In the genomic region with DNA sequence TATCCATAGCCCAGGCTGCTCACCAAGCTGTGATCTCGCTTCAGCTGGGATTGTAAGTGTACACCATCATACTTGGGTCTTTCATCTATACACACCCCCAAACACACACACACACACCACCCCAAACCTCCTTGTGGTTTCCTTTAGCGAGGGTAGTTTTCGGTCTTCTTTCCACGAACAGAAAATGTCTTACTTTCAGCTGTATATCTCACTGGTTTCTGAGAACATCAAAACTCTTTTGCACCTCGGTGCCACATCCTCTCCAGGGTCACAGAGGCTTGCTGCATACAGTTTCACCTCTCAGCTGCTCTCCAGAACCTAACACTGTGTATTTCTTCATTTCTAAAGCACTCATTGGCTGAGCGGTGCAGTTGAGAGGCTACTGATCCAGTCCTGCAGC, we compare ENCODE assay signal across 19 mouse cellular contexts. TPM values are rescaled to one million over a fixed set of nuclear protein-coding genes. Genes with fewer than 3 reads are reported as not detected.
A peak's percentile ranks its signal among the peaks of the same experiment; 100 is the strongest.
DNase-seq lines count a peak whose midpoint lies in the region; ATAC-seq and TF ChIP-seq lines count a peak whose summit lies in the region.
"Had no signal": no experiment of that assay in that cellular context is flagged by ENCODE, and none has a peak within 500 bp of the region (broad histone marks: within the 10 kb centered on the region; RNA-seq: fewer than 3 reads in every experiment).

No protein-coding gene starts in this region.

- H3K4me3 ChIP-seq in thymus, adult 2 months (ENCODE audit: control insufficient read depth, insufficient read depth, low read length) = no peak overlapping the region
- H3K4me3 ChIP-seq in intestine, postnatal 0 days (ENCODE audit: low read depth, low read length) = no peak overlapping the region
- no peak overlapping the region for H3K4me3 ChIP-seq in midbrain, embryonic 10.5 days
- H3K4me3 ChIP-seq: forebrain, embryonic 13.5 days; heart, embryonic 10.5 days; midbrain, embryonic 13.5 days had no signal

- no peak overlapping the region for H3K9ac ChIP-seq in intestine, postnatal 0 days (ENCODE audit: low read depth, low read length)
- H3K9ac ChIP-seq: forebrain, embryonic 13.5 days; midbrain, embryonic 13.5 days had no signal

- no peak overlapping the region for H3K4me2 ChIP-seq in intestine, postnatal 0 days (replicated peaks; ENCODE audit: low read depth)
- H3K4me2 ChIP-seq: forebrain, embryonic 13.5 days; midbrain, embryonic 13.5 days had no signal

- peak overlapping the region; percentile 100 for H3K27ac ChIP-seq in thymus, adult 2 months (ENCODE audit: control insufficient read depth, insufficient read depth, low read length)
- no peak overlapping the region for H3K27ac ChIP-seq in intestine, postnatal 0 days (ENCODE audit: low read depth, low read length)
- no peak overlapping the region for H3K27ac ChIP-seq in midbrain, embryonic 10.5 days (replicated peaks)
- H3K27ac ChIP-seq: forebrain, embryonic 13.5 days; heart, embryonic 10.5 days; midbrain, embryonic 13.5 days had no signal

- no peaks in the 10 kb centered on the region for H3K36me3 ChIP-seq in thymus, adult 2 months (ENCODE audit: control insufficient read depth, insufficient read depth, low read length)
- no peaks in the 10 kb centered on the region for H3K36me3 ChIP-seq in intestine, postnatal 0 days (ENCODE audit: control insufficient read depth, insufficient read depth)
- H3K36me3 ChIP-seq in midbrain, embryonic 10.5 days = no peaks in the 10 kb centered on the region
- H3K36me3 ChIP-seq: heart, embryonic 10.5 days; midbrain, embryonic 13.5 days had no signal

- peak; percentile 88 for ATAC-seq in inflammation-experienced regulatory T-cells, adult 6 months
- no peak for ATAC-seq in intestine, postnatal 0 days
- ATAC-seq: forebrain, embryonic 13.5 days; hindbrain, embryonic 16.5 days; midbrain, embryonic 13.5 days had no signal

- TF ChIP-seq POLR2A in thymus, adult 2 months (IDR thresholded peaks at IDR 0.05; ENCODE audit: control insufficient read depth, extremely low read depth, insufficient read depth, low read length, poor library complexity) = no peak

- H3K9me3 ChIP-seq in intestine, postnatal 0 days (ENCODE audit: control insufficient read depth) = no peaks in the 10 kb centered on the region
- no peaks in the 10 kb centered on the region for H3K9me3 ChIP-seq in midbrain, embryonic 10.5 days (replicated peaks)
- H3K9me3 ChIP-seq: forebrain, embryonic 13.5 days; heart, embryonic 10.5 days; midbrain, embryonic 13.5 days had no signal

- DNase-seq in spleen, postnatal 36 days (ENCODE audit: low spot score in 2 of 2) = peak; percentile 49 to 54
- DNase-seq in spleen, postnatal 10 days (ENCODE audit: low spot score in 2 of 2) = no peak
- DNase-seq in thymus, adult 2 months = peak; percentile 69
- no peak for DNase-seq in left cerebral cortex, adult 9 months (ENCODE audit: low spot score in 2 of 2)
- no peak for DNase-seq in midbrain, embryonic 10.5 days (ENCODE audit: low spot score)
- DNase-seq: adrenal gland, postnatal 14 days; cerebellum, adult 18-20 months; cerebellum, postnatal 36 days; gastrocnemius, postnatal 36 days; kidney, adult 2 months; kidney, postnatal 25 days; lung, adult 18-20 months; right cerebral cortex, postnatal 25 days had no signal

- 3% methylated on average over 6 of the region's 6 CpGs for WGBS in thymus, adult 2 months
- WGBS in intestine, postnatal 0 days = 77% methylated on average over 6 of the region's 6 CpGs
- WGBS in midbrain, embryonic 10.5 days = 88% methylated on average over 6 of the region's 6 CpGs

- no peaks in the 10 kb centered on the region for H3K27me3 ChIP-seq in thymus, adult 2 months (ENCODE audit: control insufficient read depth, insufficient read depth, low read length)
- H3K27me3 ChIP-seq in intestine, postnatal 0 days (replicated peaks; ENCODE audit: control insufficient read depth, insufficient read depth, low read length) = no peaks in the 10 kb centered on the region
- no peaks in the 10 kb centered on the region for H3K27me3 ChIP-seq in midbrain, embryonic 10.5 days (ENCODE audit: low read depth, poor library complexity, severe bottlenecking)
- H3K27me3 ChIP-seq: forebrain, embryonic 13.5 days; midbrain, embryonic 13.5 days had no signal

- peaks cover 64% of the 10 kb centered on the region for H3K4me1 ChIP-seq in thymus, adult 2 months (replicated peaks; ENCODE audit: control insufficient read depth, insufficient read depth, low read length)
- no peaks in the 10 kb centered on the region for H3K4me1 ChIP-seq in intestine, postnatal 0 days (replicated peaks; ENCODE audit: control insufficient read depth, insufficient read depth, low read length)
- H3K4me1 ChIP-seq in midbrain, embryonic 10.5 days = no peaks in the 10 kb centered on the region
- H3K4me1 ChIP-seq: forebrain, embryonic 13.5 days; midbrain, embryonic 13.5 days had no signal

- TF ChIP-seq CTCF in thymus, adult 2 months (IDR thresholded peaks at IDR 0.05; ENCODE audit: borderline replicate concordance, control insufficient read depth, extremely low read depth, insufficient read depth, low read length, poor library complexity) = no peak
- no peak for TF ChIP-seq CTCF in intestine, postnatal 0 days (IDR thresholded peaks at IDR 0.05; ENCODE audit: low read depth)

RNA-seq across cellular contexts. Expression of a gene that starts 20.6 kb away (rescaled TPM):
- 100 to 1,000 TPM; 122 to 208 (median 189) TPM for polyA plus RNA-seq in inflammation-experienced regulatory T-cells, adult 6 months (2017; shearing (Covaris generic))
- polyA plus RNA-seq in thymus, adult 2 months (2012; rRNA removed) = 56.8 and 57.5 TPM in 2 replicates
- 0.50 and 0.75 TPM in 2 replicates for polyA plus RNA-seq in intestine, postnatal 0 days (2015; fragmentation: Nextera tagmentation; extraction: Ambion mirVana)
- polyA plus RNA-seq in midbrain, embryonic 10.5 days (2016; fragmentation: Nextera tagmentation; extraction: Ambion mirVana) = 0.02 and 0.16 TPM in 2 replicates
- polyA plus RNA-seq: heart, embryonic 10.5 days had no signal

RNA-seq across cellular contexts. Expression of a gene that starts 27.3 kb away (rescaled TPM):
- polyA plus RNA-seq in inflammation-experienced regulatory T-cells, adult 6 months (2017; shearing (Covaris generic)) = 100 to 1,000 TPM in 2 of 3 experiments, 10 to 100 TPM in 1; 75.9 to 149 (median 110) TPM
- polyA plus RNA-seq in thymus, adult 2 months (2012; rRNA removed) = 198 and 218 TPM in 2 replicates
- 135 and 154 TPM in 2 replicates for polyA plus RNA-seq in intestine, postnatal 0 days (2015; fragmentation: Nextera tagmentation; extraction: Ambion mirVana)
- 56.2 and 57.7 TPM in 2 replicates for polyA plus RNA-seq in midbrain, embryonic 10.5 days (2016; fragmentation: Nextera tagmentation; extraction: Ambion mirVana)

Comparison
In these comparisons a context has a peak if more than half of its experiments do, and no peak if none do; other contexts are left out.
1. DNase-seq: peak in spleen, postnatal 36 days (2 of 2) and thymus, adult 2 months (single experiment); none in spleen, postnatal 10 days (0 of 2), left cerebral cortex, adult 9 months (0 of 2) and midbrain, embryonic 10.5 days (single experiment).
2. RNA of a gene that starts 20.6 kb away (polyA plus RNA-seq): 122 to 208 TPM in inflammation-experienced regulatory T-cells, adult 6 months and 56.8 to 57.5 TPM in thymus, adult 2 months; 0.50 to 0.75 TPM in intestine, postnatal 0 days and 0.02 to 0.16 TPM in midbrain, embryonic 10.5 days; every median in the first group is over 10 times any median in the second.